13 mouse cellular contexts compared by ENCODE assay signal in the genomic region with DNA sequence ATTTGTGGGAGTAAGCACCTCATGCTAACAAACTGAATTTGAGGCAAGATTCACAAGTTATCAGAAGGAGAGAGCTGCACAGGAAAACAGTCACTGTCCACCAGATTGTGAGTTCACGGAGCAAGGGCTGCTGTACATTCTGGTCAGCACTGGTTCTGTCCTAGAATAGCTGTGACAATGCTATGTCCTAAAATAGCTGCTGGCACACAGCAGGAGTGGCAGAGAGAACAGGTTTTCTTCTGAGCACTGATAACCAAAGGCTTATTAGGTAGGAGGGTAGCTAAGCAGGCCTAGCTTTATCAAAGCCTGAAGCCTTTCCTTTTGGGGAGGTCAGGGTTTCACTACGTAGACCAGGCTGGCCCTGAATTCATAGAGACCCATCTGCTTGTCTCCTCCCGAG. TPM values are rescaled to one million over a fixed set of nuclear protein-coding genes. Genes with fewer than 3 reads are reported as not detected.
DNase-seq lines count a peak whose midpoint lies in the region.
"Had no signal": no experiment of that assay in that cellular context is flagged by ENCODE, and none has a peak within 500 bp of the region (broad histone marks: within the 10 kb centered on the region; RNA-seq: fewer than 3 reads in every experiment).

No protein-coding gene starts in this region.

- H3K27me3 ChIP-seq in heart, embryonic 10.5 days (ENCODE audit: insufficient read depth, poor library complexity, severe bottlenecking), result no peaks in the 10 kb centered on the region
- H3K27me3 ChIP-seq: liver, embryonic 12.5 days had no signal

- peaks cover 58% of the 10 kb centered on the region for H3K36me3 ChIP-seq in heart, embryonic 10.5 days

- peak; percentile 45 for DNase-seq in gastrocnemius, adult 18-20 months (ENCODE audit: low spot score)
- DNase-seq in gastrocnemius, postnatal 36 days, result no peak
- peak; percentile 19 for DNase-seq in cerebellum, adult 8-10 months
- no peak for DNase-seq in heart, embryonic 10.5 days (ENCODE audit: low spot score)
- DNase-seq in heart, postnatal 10 days, result peak; percentile 70 to 73
- DNase-seq in layer of hippocampus, adult 11-12 months (ENCODE audit: low spot score), result no peak
- DNase-seq in layer of hippocampus, adult 8-10 months (ENCODE audit: low spot score in 2 of 2), result no peak
- no peak for DNase-seq in retina, embryonic 14.5 days (ENCODE audit: low spot score)
- DNase-seq: adrenal gland, adult 8-10 months had no signal

- 51% methylated on average over 3 of the region's 3 CpGs for WGBS in heart, embryonic 10.5 days

- H3K4me1 ChIP-seq in heart, embryonic 10.5 days, result peaks cover 43% of the 10 kb centered on the region

- intact Hi-C loops in gastrocnemius, postnatal 36 days (cut with DNase I), result no loop called here
- intact Hi-C loops in heart, postnatal 10 days (cut with DNase I), result no loop called here

- H3K9me3 ChIP-seq in heart, embryonic 10.5 days, result no peaks in the 10 kb centered on the region
- H3K9me3 ChIP-seq: liver, embryonic 12.5 days had no signal

- H3K27ac ChIP-seq in heart, embryonic 10.5 days, result peak overlapping the region; percentile 81
- H3K27ac ChIP-seq: forebrain, embryonic 10.5 days; hindbrain, embryonic 14.5 days; left cerebral cortex, adult 2 months; liver, embryonic 12.5 days had no signal

- H3K4me3 ChIP-seq in heart, embryonic 10.5 days, result no peak overlapping the region
- H3K4me3 ChIP-seq: forebrain, embryonic 10.5 days; left cerebral cortex, adult 2 months; liver, embryonic 12.5 days had no signal

RNA-seq across cellular contexts. Expression of a gene that starts 2.6 kb away (rescaled TPM):
- total RNA-seq in gastrocnemius, adult 18-20 months (2021), result 100 to 1,000 TPM; 138 to 151 TPM
- 100 to 1,000 TPM; 146 to 148 TPM for total RNA-seq in gastrocnemius, postnatal 36 days (2021)
- 132 and 134 TPM in 2 replicates for polyA plus RNA-seq in heart, embryonic 10.5 days (2016; fragmentation: Nextera tagmentation; extraction: Ambion mirVana)
- 100 to 1,000 TPM; 128 to 129 TPM for total RNA-seq in heart, postnatal 10 days (2021)
- total RNA-seq in layer of hippocampus, adult 8-10 months (2022), result 10 to 100 TPM; 55.9 to 63.9 (median 62.1) TPM

RNA-seq across cellular contexts. Expression of a gene that starts 2.7 kb away (rescaled TPM):
- 10 to 100 TPM; 32.1 to 33.6 TPM for total RNA-seq in gastrocnemius, adult 18-20 months (2021)
- 10 to 100 TPM; 25.5 to 27.5 TPM for total RNA-seq in gastrocnemius, postnatal 36 days (2021)
- polyA plus RNA-seq in heart, embryonic 10.5 days (2016; fragmentation: Nextera tagmentation; extraction: Ambion mirVana), result 66.0 and 67.5 TPM in 2 replicates
- total RNA-seq in heart, postnatal 10 days (2021), result 10 to 100 TPM; 40.6 to 43.8 TPM
- total RNA-seq in layer of hippocampus, adult 8-10 months (2022), result 10 to 100 TPM; 18.2 to 23.4 (median 21.0) TPM

RNA-seq across cellular contexts. Expression of a gene that starts 37.3 kb away (rescaled TPM):
- 1 to 10 TPM; 6.9 to 7.4 TPM for total RNA-seq in gastrocnemius, adult 18-20 months (2021)
- total RNA-seq in gastrocnemius, postnatal 36 days (2021), result 1 to 10 TPM; 6.3 to 8.0 TPM
- polyA plus RNA-seq in heart, embryonic 10.5 days (2016; fragmentation: Nextera tagmentation; extraction: Ambion mirVana), result 7.8 and 8.0 TPM in 2 replicates
- 10 to 100 TPM; 19.5 to 20.5 TPM for total RNA-seq in heart, postnatal 10 days (2021)
- total RNA-seq in layer of hippocampus, adult 8-10 months (2022), result 10 to 100 TPM; 33.0 to 34.5 (median 33.3) TPM

RNA-seq across cellular contexts. Expression of a gene that starts 37.5 kb away (rescaled TPM):
- total RNA-seq in gastrocnemius, adult 18-20 months (2021), result 1 to 10 TPM; 5.5 to 5.9 TPM
- total RNA-seq in gastrocnemius, postnatal 36 days (2021), result 1 to 10 TPM; 5.0 to 6.9 TPM
- 9.5 and 9.7 TPM in 2 replicates for polyA plus RNA-seq in heart, embryonic 10.5 days (2016; fragmentation: Nextera tagmentation; extraction: Ambion mirVana)
- 10 to 100 TPM; 16.0 to 18.9 TPM for total RNA-seq in heart, postnatal 10 days (2021)
- 10 to 100 TPM; 13.2 to 16.5 (median 15.3) TPM for total RNA-seq in layer of hippocampus, adult 8-10 months (2022)

Comparison
In these comparisons a context has a peak if more than half of its experiments do, and no peak if none do; other contexts are left out.
1. DNase-seq: peak in gastrocnemius, adult 18-20 months (single experiment), cerebellum, adult 8-10 months (single experiment) and heart, postnatal 10 days (2 of 2); none in gastrocnemius, postnatal 36 days (0 of 2), heart, embryonic 10.5 days (single experiment), layer of hippocampus, adult 11-12 months (single experiment), layer of hippocampus, adult 8-10 months (0 of 2) and retina, embryonic 14.5 days (single experiment).